11 mouse cellular contexts compared by ENCODE assay signal in the genomic region with DNA sequence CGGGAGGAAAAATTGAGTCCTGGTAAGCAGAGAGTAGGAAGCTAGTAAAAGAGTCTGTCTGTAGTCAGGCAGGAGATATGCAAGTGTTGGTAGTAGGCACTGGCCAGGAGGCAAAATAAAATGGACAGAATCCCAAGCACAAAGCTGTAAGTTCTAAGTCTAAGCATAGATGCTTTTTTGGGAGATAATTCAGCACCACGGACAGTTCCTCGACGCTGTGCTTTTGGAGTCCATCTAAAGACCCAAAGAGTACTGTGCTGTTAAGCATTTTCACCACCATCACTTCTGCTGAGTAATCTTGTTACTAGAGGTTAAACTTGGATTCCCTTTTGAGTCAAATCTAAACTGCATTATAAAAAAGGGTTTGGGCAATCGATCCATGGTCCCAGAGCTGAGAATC.
DNase-seq lines count a peak whose midpoint lies in the region; ATAC-seq and TF ChIP-seq lines count a peak whose summit lies in the region.
"Had no signal": no experiment of that assay in that cellular context is flagged by ENCODE, and none has a peak within 500 bp of the region (broad histone marks: within the 10 kb centered on the region; RNA-seq: fewer than 3 reads in every experiment).

No protein-coding gene starts in this region.

- DNase-seq in hindbrain, embryonic 14.5 days (ENCODE audit: low spot score), result peak; percentile 50
- peak; percentile 2 for DNase-seq in A20 (ENCODE audit: low read depth, low spot score)
- peak; percentile 11 for DNase-seq in adrenal gland, adult 2 months
- DNase-seq in hindbrain, postnatal 0 days (ENCODE audit: low spot score), result peak; percentile 49
- DNase-seq in layer of hippocampus, adult 8-10 months (ENCODE audit: low spot score in 2 of 2), result no peak
- no peak for DNase-seq in cerebellum, adult 11 months

- no peak for ATAC-seq in hindbrain, embryonic 14.5 days (ENCODE audit: low FRiP score)
- ATAC-seq in hindbrain, embryonic 13.5 days (ENCODE audit: low FRiP score), result no peak
- ATAC-seq in hindbrain, postnatal 0 days, result no peak
- no peak for ATAC-seq in intestine, embryonic 15.5 days
- ATAC-seq: Patski had no signal

- H3K9ac ChIP-seq in hindbrain, embryonic 14.5 days, result no peak overlapping the region
- no peak overlapping the region for H3K9ac ChIP-seq in hindbrain, embryonic 13.5 days
- H3K9ac ChIP-seq in hindbrain, postnatal 0 days (replicated peaks; ENCODE audit: low read length), result no peak overlapping the region
- H3K9ac ChIP-seq in intestine, embryonic 15.5 days, result no peak overlapping the region
- H3K9ac ChIP-seq: embryonic facial prominence, embryonic 12.5 days had no signal

- WGBS in hindbrain, embryonic 14.5 days, result 39% methylated on average over 5 of the region's 5 CpGs
- 38% methylated on average over 5 of the region's 5 CpGs for WGBS in hindbrain, embryonic 13.5 days
- 46% methylated on average over 5 of the region's 5 CpGs for WGBS in hindbrain, postnatal 0 days
- WGBS in intestine, embryonic 15.5 days, result 36% methylated on average over 5 of the region's 5 CpGs

- no peaks in the 10 kb centered on the region for H3K4me1 ChIP-seq in hindbrain, embryonic 14.5 days (replicated peaks; ENCODE audit: control insufficient read depth, insufficient read depth, low read length)
- H3K4me1 ChIP-seq in hindbrain, embryonic 13.5 days (replicated peaks), result no peaks in the 10 kb centered on the region
- H3K4me1 ChIP-seq in hindbrain, postnatal 0 days (ENCODE audit: insufficient read depth, low read length), result no peaks in the 10 kb centered on the region
- H3K4me1 ChIP-seq in intestine, embryonic 15.5 days (replicated peaks), result no peaks in the 10 kb centered on the region
- H3K4me1 ChIP-seq: embryonic facial prominence, embryonic 12.5 days had no signal

- no peaks in the 10 kb centered on the region for H3K36me3 ChIP-seq in hindbrain, embryonic 14.5 days (replicated peaks; ENCODE audit: control insufficient read depth, insufficient read depth)
- no peaks in the 10 kb centered on the region for H3K36me3 ChIP-seq in hindbrain, embryonic 13.5 days
- H3K36me3 ChIP-seq in hindbrain, postnatal 0 days (ENCODE audit: insufficient read depth, low read length), result no peaks in the 10 kb centered on the region
- no peaks in the 10 kb centered on the region for H3K36me3 ChIP-seq in intestine, embryonic 15.5 days
- H3K36me3 ChIP-seq: embryonic facial prominence, embryonic 12.5 days had no signal

- H3K27ac ChIP-seq in hindbrain, embryonic 14.5 days, result no peak overlapping the region
- H3K27ac ChIP-seq in hindbrain, embryonic 13.5 days, result no peak overlapping the region
- H3K27ac ChIP-seq in hindbrain, postnatal 0 days, result no peak overlapping the region
- no peak overlapping the region for H3K27ac ChIP-seq in intestine, embryonic 15.5 days
- H3K27ac ChIP-seq: embryonic facial prominence, embryonic 12.5 days; macrophage had no signal

- TF ChIP-seq CTCF in hindbrain, postnatal 0 days (IDR thresholded peaks at IDR 0.05; ENCODE audit: low read depth), result no peak

- no peaks in the 10 kb centered on the region for H3K27me3 ChIP-seq in hindbrain, embryonic 14.5 days (ENCODE audit: control insufficient read depth, insufficient read depth, low read length)
- no peaks in the 10 kb centered on the region for H3K27me3 ChIP-seq in hindbrain, embryonic 13.5 days
- H3K27me3 ChIP-seq in hindbrain, postnatal 0 days (ENCODE audit: insufficient read depth, low read length), result no peaks in the 10 kb centered on the region
- no peaks in the 10 kb centered on the region for H3K27me3 ChIP-seq in intestine, embryonic 15.5 days (replicated peaks)
- H3K27me3 ChIP-seq: embryonic facial prominence, embryonic 12.5 days; Patski had no signal

- H3K4me3 ChIP-seq in hindbrain, embryonic 14.5 days (replicated peaks; ENCODE audit: low read length), result no peak overlapping the region
- no peak overlapping the region for H3K4me3 ChIP-seq in hindbrain, embryonic 13.5 days
- H3K4me3 ChIP-seq in hindbrain, postnatal 0 days (ENCODE audit: low read length), result no peak overlapping the region
- no peak overlapping the region for H3K4me3 ChIP-seq in intestine, embryonic 15.5 days (replicated peaks)
- H3K4me3 ChIP-seq: embryonic facial prominence, embryonic 12.5 days had no signal

- H3K9me3 ChIP-seq in hindbrain, embryonic 14.5 days (ENCODE audit: control insufficient read depth, low read length), result no peaks in the 10 kb centered on the region
- no peaks in the 10 kb centered on the region for H3K9me3 ChIP-seq in hindbrain, embryonic 13.5 days
- H3K9me3 ChIP-seq in hindbrain, postnatal 0 days (ENCODE audit: low read length), result no peaks in the 10 kb centered on the region
- no peaks in the 10 kb centered on the region for H3K9me3 ChIP-seq in intestine, embryonic 15.5 days
- H3K9me3 ChIP-seq: embryonic facial prominence, embryonic 12.5 days had no signal

- no peak overlapping the region for H3K4me2 ChIP-seq in hindbrain, embryonic 14.5 days (replicated peaks)
- H3K4me2 ChIP-seq in hindbrain, embryonic 13.5 days, result no peak overlapping the region
- no peak overlapping the region for H3K4me2 ChIP-seq in hindbrain, postnatal 0 days (ENCODE audit: low read depth, low read length)
- no peak overlapping the region for H3K4me2 ChIP-seq in intestine, embryonic 15.5 days (replicated peaks)
- H3K4me2 ChIP-seq: embryonic facial prominence, embryonic 12.5 days had no signal

Comparison
In these comparisons a context has a peak if more than half of its experiments do, and no peak if none do; other contexts are left out.
1. DNase-seq: peak in hindbrain, embryonic 14.5 days (single experiment), A20 (single experiment), adrenal gland, adult 2 months (single experiment) and hindbrain, postnatal 0 days (single experiment); none in layer of hippocampus, adult 8-10 months (0 of 2) and cerebellum, adult 11 months (single experiment).